Mouse (Mus musculus): Measurements from ENCODE around the gene Gm3182. TPM values are rescaled to one million over a fixed set of nuclear protein-coding genes. Genes with fewer than 3 reads are reported as not detected.
"Not testable (repeated sequence)": the region's sequence is repeated elsewhere in the genome, so short reads cannot be mapped to it uniquely, and the experiment has no call there.

Gene Gm3182
- not detected in 2 replicates for polyA plus RNA-seq (2016; fragmentation: Nextera tagmentation; extraction: Ambion mirVana)

DNA sequence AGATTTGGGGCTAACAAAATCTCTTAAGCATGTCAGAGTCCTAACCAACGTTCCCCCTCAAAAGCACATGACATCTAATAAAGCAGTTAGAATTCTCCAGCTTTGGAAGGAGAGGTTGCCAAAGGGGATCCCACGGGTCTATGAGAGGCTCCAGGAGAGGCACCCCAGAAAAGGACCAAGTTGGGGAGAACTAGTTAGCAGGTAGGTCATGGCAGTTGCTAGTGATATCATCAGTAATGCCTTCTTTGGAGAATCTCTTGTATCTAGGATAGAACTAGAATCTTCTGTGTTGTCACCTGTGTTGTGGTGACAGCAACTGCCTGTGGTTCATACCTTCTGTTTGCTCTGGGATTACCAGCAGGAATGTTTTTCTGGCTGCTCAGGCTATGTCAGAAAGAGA lies at the start of gene Gm3182:
Gene Gm3182 (plus strand): TSS at position 301 of the 400 bp plus-strand sequence.
- H3K4me3 ChIP-seq; H3K4me2 ChIP-seq (replicated peaks); H3K4me1 ChIP-seq; H3K27me3 ChIP-seq; H3K9me3 ChIP-seq; H3K27ac ChIP-seq; H3K9ac ChIP-seq; H3K36me3 ChIP-seq; ATAC-seq (ENCODE audit: insufficient number of reproducible peaks, insufficient read depth, low FRiP score, low TSS enrichment): not testable (repeated sequence)
- WGBS = 60% methylated on average over 1 of the region's 2 CpGs

- ATAC-seq (ENCODE audit: insufficient number of reproducible peaks, insufficient read depth, low FRiP score, low TSS enrichment); H3K9ac ChIP-seq; H3K9me3 ChIP-seq; H3K36me3 ChIP-seq; H3K4me1 ChIP-seq; H3K27ac ChIP-seq; H3K27me3 ChIP-seq: not testable (repeated sequence)
- WGBS = 5% methylated on average over 17 of the region's 25 CpGs
- Histone ChIP-seq H3K4me3 (peak overlapping the region; percentile 30), H3K4me2 (replicated peaks) (peak overlapping the region; percentile 48)
Observed at GRCm38 (mm10) chr14:4499425-4499824, 17.9 kb downstream of the Gm3182 start.

Other genes with a start within 250 kb of the Gm3182 start
- not detected in 2 replicates for gene Gm3138, start 232.1 kb upstream of the Gm3182 start, polyA plus RNA-seq (2016; fragmentation: Nextera tagmentation; extraction: Ambion mirVana)
- not detected in 2 replicates for gene Gm3149, start 164.5 kb upstream of the Gm3182 start, polyA plus RNA-seq (2016; fragmentation: Nextera tagmentation; extraction: Ambion mirVana)
- 0.72 and 0.78 TPM in 2 replicates for gene 2610042L04Rik, start 147.0 kb upstream of the Gm3182 start, polyA plus RNA-seq (2016; fragmentation: Nextera tagmentation; extraction: Ambion mirVana)
- gene Gm3159, start 84.2 kb upstream of the Gm3182 start, polyA plus RNA-seq (2016; fragmentation: Nextera tagmentation; extraction: Ambion mirVana) = not detected in 2 replicates
- 0.62 and 0.78 TPM in 2 replicates for gene Gm3164, start 66.3 kb upstream of the Gm3182 start, polyA plus RNA-seq (2016; fragmentation: Nextera tagmentation; extraction: Ambion mirVana)
- gene Gm3173, start 50.8 kb upstream of the Gm3182 start, polyA plus RNA-seq (2016; fragmentation: Nextera tagmentation; extraction: Ambion mirVana) = not detected in 2 replicates
- not detected in 2 replicates for gene Gm3047, start 73.7 kb downstream of the Gm3182 start, polyA plus RNA-seq (2016; fragmentation: Nextera tagmentation; extraction: Ambion mirVana)
- not detected in 2 replicates for gene Gm8159, start 150.6 kb downstream of the Gm3182 start, polyA plus RNA-seq (2016; fragmentation: Nextera tagmentation; extraction: Ambion mirVana)
- not detected in 2 replicates for gene Gm3239, start 182.4 kb downstream of the Gm3182 start, polyA plus RNA-seq (2016; fragmentation: Nextera tagmentation; extraction: Ambion mirVana)
- gene Gm7876, start 227.5 kb downstream of the Gm3182 start, polyA plus RNA-seq (2016; fragmentation: Nextera tagmentation; extraction: Ambion mirVana) = not detected in 2 replicates
- gene Gm3252, start 245.0 kb downstream of the Gm3182 start, polyA plus RNA-seq (2016; fragmentation: Nextera tagmentation; extraction: Ambion mirVana) = 0.45 and 0.51 TPM in 2 replicates

Data from embryonic facial prominence, embryonic 12.5 days (tissue).